Mouse (Mus musculus) bone marrow macrophage, adult 2 months (primary cell): Measurements from ENCODE around the gene Pttg1ip.

ENCODE experiments used
- CTCF ChIP-seq: IDR thresholded peaks from 2 replicates; pipeline ENCODE4 v1.5.1; 2012; ENCODE audit warnings: low read depth, mild to moderate bottlenecking, low read length, moderate library complexity
- POLR2A ChIP-seq: IDR thresholded peaks from 2 replicates; pipeline ENCODE4 v1.6.1; 2012; ENCODE audit warnings: mild to moderate bottlenecking, low read depth, low read length, borderline replicate concordance

GRCm38 (mm10) chr10:77616166-77616565 lies 34.6 kb downstream of the Pttg1ip start:
- TF ChIP-seq POLR2A (no peak), CTCF (no peak)
